Mouse (Mus musculus) limb, embryonic 10.5 days (tissue): ENCODE data around the gene Olfr1459. TPM values are rescaled to one million over a fixed set of nuclear protein-coding genes. Genes with fewer than 3 reads are reported as not detected.

ENCODE experiments used
- DNase-seq: peaks from one replicate; pipeline ENCODE4 v3.0.0-alpha.2; 2017; ENCODE audit warnings: low spot score
- H3K27ac ChIP-seq: fragments of 300-500 bp; sonication (generic); 2 replicates; pipeline ENCODE4 v1.5.1; 2016; ENCODE audit warnings: mild to moderate bottlenecking
- H3K27me3 ChIP-seq: fragments of 300-500 bp; sonication (generic); 2 replicates; pipeline ENCODE4 v1.6.1; 2016; ENCODE audit warnings: low read depth, mild to moderate bottlenecking; ENCODE audit not compliant: poor library complexity, severe bottlenecking
- H3K36me3 ChIP-seq: fragments of 300-500 bp; sonication (generic); 2 replicates; pipeline ENCODE4 v1.6.1; 2016; ENCODE audit warnings: mild to moderate bottlenecking, moderate library complexity
- H3K4me1 ChIP-seq: fragments of 300-500 bp; sonication (generic); 2 replicates; pipeline ENCODE4 v1.6.1; 2016
- H3K4me3 ChIP-seq: fragments of 300-500 bp; sonication (generic); 2 replicates; pipeline ENCODE4 v1.5.1; 2016; ENCODE audit warnings: mild to moderate bottlenecking, moderate library complexity
- H3K9me3 ChIP-seq: fragments of 300-500 bp; sonication (generic); replicated peaks from 2 replicates; pipeline ENCODE4 v1.6.1; 2016; ENCODE audit warnings: mild to moderate bottlenecking
- WGBS: fragments of 180-500 bp; shearing (Covaris S2); methylation state at CpG from one replicate; pipeline ENCODE4 v1.1.7; 2016; 5-methylcytosine and 5-hydroxymethylcytosine counted together
- polyA plus RNA-seq: library from polyadenylated mRNA; unstranded; fragments of >200 nt; fragmentation: Nextera tagmentation; extraction: Ambion mirVana; gene quantifications from 2 replicates; pipeline ENCODE4 v1.2.1, GENCODE M21; 2016

Gene Olfr1459
- polyA plus RNA-seq = not detected in 2 replicates

DNA sequence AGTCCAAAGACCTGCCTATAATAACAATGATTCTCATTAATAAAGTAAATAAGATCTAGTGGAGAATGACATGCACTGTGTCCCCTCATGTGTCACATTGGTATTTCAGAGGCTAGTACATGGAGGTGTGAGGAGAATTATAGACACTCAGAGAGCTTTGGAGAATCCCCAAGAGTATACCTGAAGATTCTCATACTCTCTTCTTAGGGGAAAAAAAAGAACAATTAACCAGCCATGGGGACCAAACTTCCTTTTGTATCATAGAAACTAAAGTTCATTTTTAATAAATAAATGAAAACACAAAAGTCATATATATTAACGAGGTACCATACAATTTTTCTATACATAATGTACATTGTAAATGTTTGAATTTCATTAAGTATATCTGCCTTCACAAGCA, at the start of gene Olfr1459:
Olfr1459 (minus strand) TSS at position 101 of the 400 bp plus-strand sequence.
- WGBS = 73% methylated on average over 1 of the region's 1 CpGs
- Histone ChIP-seq H3K27me3 (no peaks in the 10 kb centered on the region), H3K4me1 (no peaks in the 10 kb centered on the region), H3K4me3 (no peak within 1 kb of the TSS), H3K36me3 (no peaks in the 10 kb centered on the region), H3K9me3 (0 out of 2 replicates have a peak, but pooled peaks cover 3% of the 10 kb centered on the region), H3K27ac (no peak within 1 kb of the TSS)
- DNase-seq = no peak

DNA sequence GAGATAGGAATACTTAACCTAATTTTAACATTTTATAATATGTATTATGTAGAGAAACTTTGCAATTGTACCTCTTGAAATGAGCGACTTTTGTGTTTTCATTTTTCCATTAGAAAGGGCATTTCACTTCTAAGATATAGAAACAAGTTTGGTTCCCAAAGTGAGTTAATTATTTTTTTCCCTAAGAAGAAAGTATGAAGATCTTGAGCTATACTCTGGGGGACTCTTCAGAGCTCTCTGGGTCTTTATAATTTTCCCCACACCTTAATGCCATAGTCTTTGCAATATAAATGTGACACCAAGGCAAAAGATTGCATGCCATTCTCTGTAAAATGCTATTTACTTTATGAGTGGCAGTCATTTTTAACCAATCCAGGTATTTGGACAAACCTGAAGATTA, 36.1 kb upstream of the Olfr1459 start, which contains the start of gene Olfr1462:
Olfr1462 (plus strand) TSS at position 301 of the 400 bp plus-strand sequence.
- H3K4me1 ChIP-seq = no peaks in the 10 kb centered on the region
- H3K4me3 ChIP-seq = no peak within 1 kb of the TSS
- no peak within 1 kb of the TSS for H3K27ac ChIP-seq
- H3K9me3 ChIP-seq = no peaks in the 10 kb centered on the region
- no peak for DNase-seq
- H3K36me3 ChIP-seq = no peaks in the 10 kb centered on the region
- WGBS = 84% methylated on average over 1 of the region's 1 CpGs
- H3K27me3 ChIP-seq = no peaks in the 10 kb centered on the region

DNA sequence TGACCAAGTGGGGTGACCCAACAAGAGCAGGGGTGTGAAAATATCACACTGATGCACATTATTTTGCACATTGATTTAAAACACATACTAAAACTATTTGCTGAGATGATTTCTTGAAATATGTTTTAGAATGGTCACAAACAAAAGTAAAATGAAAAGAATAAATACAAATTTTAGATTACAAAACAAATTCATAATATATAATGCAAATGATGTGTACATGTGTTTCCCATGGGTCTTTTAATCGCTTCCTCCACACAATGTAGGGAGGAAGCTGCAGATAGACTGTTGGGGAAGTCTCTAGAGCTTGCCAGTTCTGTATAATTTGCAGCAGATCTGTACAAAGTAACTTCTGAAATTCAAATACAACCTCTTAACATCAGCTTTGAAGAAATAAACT, 13.4 kb upstream of the Olfr1459 start, which contains the start of gene Olfr1461:
Olfr1461 (plus strand) TSS at position 301 of the 400 bp plus-strand sequence.
- WGBS = 57% methylated on average over 1 of the region's 1 CpGs
- H3K4me1 ChIP-seq = no peaks in the 10 kb centered on the region

DNA sequence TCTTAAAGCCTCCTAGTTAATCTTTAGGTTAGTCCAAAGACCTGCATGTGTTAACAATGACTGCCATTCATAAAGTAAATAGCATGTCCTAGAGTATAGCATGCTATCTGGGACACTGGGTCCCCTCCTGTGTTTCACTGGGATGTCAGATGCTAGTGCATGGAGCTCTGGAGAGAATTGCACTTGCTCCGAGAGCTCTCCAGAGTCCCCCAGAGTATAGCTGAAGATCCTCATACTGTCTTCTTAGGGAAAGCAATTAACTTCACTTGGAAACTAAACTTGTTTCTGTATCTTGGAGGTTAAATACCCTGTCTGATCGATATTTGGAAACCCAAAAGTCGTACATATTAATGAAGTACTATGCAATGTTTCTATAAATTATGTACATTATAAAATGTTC, 42.7 kb downstream of the Olfr1459 start, which contains the start of gene Olfr1458:
Olfr1458 (minus strand) TSS at position 101 of the 400 bp plus-strand sequence.
- Histone ChIP-seq H3K27ac (no peak within 1 kb of the TSS), H3K9me3 (no peaks in the 10 kb centered on the region), H3K4me1 (no peaks in the 10 kb centered on the region), H3K36me3 (no peaks in the 10 kb centered on the region), H3K27me3 (no peaks in the 10 kb centered on the region), H3K4me3 (no peak within 1 kb of the TSS)
- 87% methylated on average over 3 of the region's 3 CpGs for WGBS
- no peak for DNase-seq

More for the DNA sequence above, 13.4 kb upstream of the Olfr1459 start, which contains the start of gene Olfr1461:
- DNase-seq = no peak
- Histone ChIP-seq H3K9me3 (no peaks in the 10 kb centered on the region), H3K27ac (no peak within 1 kb of the TSS), H3K27me3 (no peaks in the 10 kb centered on the region), H3K4me3 (no peak within 1 kb of the TSS), H3K36me3 (no peaks in the 10 kb centered on the region)

DNA sequence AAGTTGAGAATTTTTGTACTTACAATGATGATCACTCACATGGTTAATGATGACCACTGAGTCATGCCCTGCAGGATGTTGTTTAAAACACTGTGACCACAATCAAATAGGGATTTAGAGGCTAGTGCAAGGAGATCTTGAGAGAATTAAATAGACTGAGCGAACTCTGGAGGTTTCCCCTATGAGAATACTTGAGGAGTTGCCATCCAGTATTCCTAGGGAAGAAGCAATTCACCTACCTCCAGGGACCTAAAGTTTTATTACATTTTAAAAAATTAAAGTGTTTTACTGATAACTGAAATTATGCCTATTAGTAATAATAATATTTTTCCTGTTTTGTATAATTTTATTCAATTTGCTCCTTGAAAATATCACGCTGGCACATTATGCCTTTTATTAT, 51.6 kb downstream of the Olfr1459 start, which contains the start of gene Olfr1457:
Olfr1457 (minus strand) TSS at position 101 of the 400 bp plus-strand sequence.
- DNase-seq = no peak
- Histone ChIP-seq H3K4me3 (no peak within 1 kb of the TSS), H3K4me1 (no peaks in the 10 kb centered on the region), H3K27ac (no peak within 1 kb of the TSS), H3K36me3 (no peaks in the 10 kb centered on the region), H3K9me3 (no peaks in the 10 kb centered on the region; the same call in 1 of the 2 replicates), H3K27me3 (no peaks in the 10 kb centered on the region)
- 82% methylated on average over 2 of the region's 2 CpGs for WGBS

DNA sequence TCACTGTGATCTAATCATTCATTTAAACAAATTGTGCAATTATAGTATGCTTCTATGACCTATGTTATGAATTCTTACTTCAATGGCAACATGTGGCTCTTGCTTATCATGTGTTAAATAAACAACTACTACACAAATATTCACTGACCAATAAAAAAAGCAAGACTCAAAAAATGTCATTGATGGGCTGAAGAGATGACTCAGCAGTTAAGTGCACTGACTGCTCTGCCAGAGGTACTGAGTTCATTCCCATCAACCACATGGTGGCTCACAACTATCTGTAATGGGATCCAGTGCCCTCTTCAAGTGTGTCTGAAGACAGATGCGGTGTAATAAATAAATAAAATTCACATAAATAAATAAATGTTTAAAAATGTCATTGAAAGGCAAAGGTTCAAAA, 55.4 kb downstream of the Olfr1459 start:
- H3K9me3 ChIP-seq = peaks cover 3% of the 10 kb centered on the region; the same call in 1 of the 2 replicates
- H3K36me3 ChIP-seq = no peaks in the 10 kb centered on the region
- no peaks in the 10 kb centered on the region for H3K27me3 ChIP-seq
- DNase-seq = no peak
- no peak overlapping the region for H3K4me3 ChIP-seq
- 95% methylated on average over 1 of the region's 1 CpGs for WGBS
- no peak overlapping the region for H3K27ac ChIP-seq
- H3K4me1 ChIP-seq = no peaks in the 10 kb centered on the region

Other genes with a start within 250 kb of the Olfr1459 start
- gene Olfr1447, start 245.8 kb downstream of the Olfr1459 start, polyA plus RNA-seq = not detected in 2 replicates
- not detected in 2 replicates for gene Olfr1448, start 225.1 kb downstream of the Olfr1459 start, polyA plus RNA-seq
- gene Olfr1449, start 218.7 kb downstream of the Olfr1459 start, polyA plus RNA-seq = not detected in 2 replicates
- gene Olfr1450, start 199.3 kb downstream of the Olfr1459 start, polyA plus RNA-seq = not detected in 2 replicates
- gene Olfr1451, start 154.5 kb downstream of the Olfr1459 start, polyA plus RNA-seq = not detected in 2 replicates
- gene Olfr1453, start 121.2 kb downstream of the Olfr1459 start, polyA plus RNA-seq = not detected in 2 replicates
- not detected in 2 replicates for gene Olfr1454, start 88.9 kb downstream of the Olfr1459 start, polyA plus RNA-seq
- gene Olfr1457, start 51.7 kb downstream of the Olfr1459 start, polyA plus RNA-seq = not detected in 2 replicates
- gene Olfr1458, start 42.8 kb downstream of the Olfr1459 start, polyA plus RNA-seq = not detected in 2 replicates
- not detected in 2 replicates for gene Olfr1461, start 13.5 kb upstream of the Olfr1459 start, polyA plus RNA-seq
- not detected in 2 replicates for gene Olfr1462, start 36.2 kb upstream of the Olfr1459 start, polyA plus RNA-seq
- not detected in 2 replicates for gene Olfr1463, start 81.8 kb upstream of the Olfr1459 start, polyA plus RNA-seq
- gene Olfr1465, start 166.0 kb upstream of the Olfr1459 start, polyA plus RNA-seq = not detected in 2 replicates
- gene Olfr1466, start 189.3 kb upstream of the Olfr1459 start, polyA plus RNA-seq = not detected in 2 replicates
- not detected in 2 replicates for gene Olfr1467, start 212.7 kb upstream of the Olfr1459 start, polyA plus RNA-seq